Mouse (Mus musculus): ENCODE data around the gene Nup54. TPM values are rescaled to one million over a fixed set of nuclear protein-coding genes. Genes with fewer than 3 reads are reported as not detected.
A peak's percentile ranks its signal among the peaks of the same experiment; 100 is the strongest.

Nup54 gene
- polyA plus RNA-seq (2014; fragmentation: Nextera tagmentation; extraction: Ambion mirVana): 52.7 and 53.7 TPM in 2 replicates

- H3K9me3 ChIP-seq (ENCODE audit: control insufficient read depth, low read length): no peaks in the 10 kb centered on the region
- H3K27ac ChIP-seq (ENCODE audit: low read depth, low read length): peak within 1 kb of the TSS; percentile 77
- ATAC-seq (ENCODE audit: low read depth): peak; percentile 100
- no peaks in the 10 kb centered on the region for H3K27me3 ChIP-seq (ENCODE audit: control insufficient read depth, insufficient read depth, low read length)
- H3K36me3 ChIP-seq (ENCODE audit: control insufficient read depth, insufficient read depth, low read length): no peaks in the 10 kb centered on the region
- 1% methylated on average over 34 of the region's 34 CpGs for WGBS
- peak within 1 kb of the TSS; percentile 92 for H3K4me2 ChIP-seq (ENCODE audit: low read depth, low read length)
- H3K4me1 ChIP-seq (ENCODE audit: control insufficient read depth, insufficient read depth, low read length): peaks cover 6% of the 10 kb centered on the region
- peak within 1 kb of the TSS; percentile 91 for H3K4me3 ChIP-seq (ENCODE audit: low read depth, low read length)
- peak within 1 kb of the TSS; percentile 84 for H3K9ac ChIP-seq (replicated peaks; ENCODE audit: low read depth, low read length)
Measured at GRCm38 (mm10) chr5:92435025-92435584, at the start of gene Nup54. Nup54 (minus strand) TSS chr5:92435219.

GRCm38 (mm10) chr5:92472863-92473262 is 37.8 kb upstream of the Nup54 start:
- no peak overlapping the region for H3K9ac ChIP-seq (replicated peaks; ENCODE audit: low read depth, low read length)
- H3K27me3 ChIP-seq (ENCODE audit: control insufficient read depth, insufficient read depth, low read length): no peaks in the 10 kb centered on the region
- ATAC-seq (ENCODE audit: low read depth): no peak
- H3K4me3 ChIP-seq (ENCODE audit: low read depth, low read length): no peak overlapping the region
- H3K9me3 ChIP-seq (ENCODE audit: control insufficient read depth, low read length): no peaks in the 10 kb centered on the region
- H3K4me2 ChIP-seq (ENCODE audit: low read depth, low read length): no peak overlapping the region
- no peaks in the 10 kb centered on the region for H3K4me1 ChIP-seq (ENCODE audit: control insufficient read depth, insufficient read depth, low read length)
- H3K27ac ChIP-seq (ENCODE audit: low read depth, low read length): no peak overlapping the region
- 87% methylated on average over 5 of the region's 5 CpGs for WGBS
- no peaks in the 10 kb centered on the region for H3K36me3 ChIP-seq (ENCODE audit: control insufficient read depth, insufficient read depth, low read length)

- Histone ChIP-seq H3K27me3 (ENCODE audit: control insufficient read depth, insufficient read depth, low read length) (no peaks in the 10 kb centered on the region), H3K4me2 (ENCODE audit: low read depth, low read length) (no peak overlapping the region), H3K4me3 (ENCODE audit: low read depth, low read length) (no peak overlapping the region), H3K36me3 (ENCODE audit: control insufficient read depth, insufficient read depth, low read length) (no peaks in the 10 kb centered on the region), H3K4me1 (ENCODE audit: control insufficient read depth, insufficient read depth, low read length) (no peaks in the 10 kb centered on the region), H3K9me3 (ENCODE audit: control insufficient read depth, low read length) (no peaks in the 10 kb centered on the region), H3K27ac (ENCODE audit: low read depth, low read length) (no peak overlapping the region), H3K9ac (replicated peaks; ENCODE audit: low read depth, low read length) (no peak overlapping the region)
- 93% methylated on average over 4 of the region's 4 CpGs for WGBS
- ATAC-seq (ENCODE audit: low read depth): no peak
Measured at GRCm38 (mm10) chr5:92471531-92471930, 36.5 kb upstream of the Nup54 start.

- Histone ChIP-seq H3K4me1 (ENCODE audit: control insufficient read depth, insufficient read depth, low read length) (no peaks in the 10 kb centered on the region), H3K4me2 (ENCODE audit: low read depth, low read length) (no peak overlapping the region), H3K27me3 (ENCODE audit: control insufficient read depth, insufficient read depth, low read length) (no peaks in the 10 kb centered on the region), H3K9ac (replicated peaks; ENCODE audit: low read depth, low read length) (no peak overlapping the region), H3K9me3 (ENCODE audit: control insufficient read depth, low read length) (no peaks in the 10 kb centered on the region), H3K36me3 (ENCODE audit: control insufficient read depth, insufficient read depth, low read length) (no peaks in the 10 kb centered on the region), H3K4me3 (ENCODE audit: low read depth, low read length) (no peak overlapping the region), H3K27ac (ENCODE audit: low read depth, low read length) (no peak overlapping the region)
- 94% methylated on average over 18 of the region's 18 CpGs for WGBS
- ATAC-seq (ENCODE audit: low read depth): no peak
Measured at GRCm38 (mm10) chr5:92469201-92470130, 34.4 kb upstream of the Nup54 start.

GRCm38 (mm10) chr5:92468234-92468633 is 33.2 kb upstream of the Nup54 start:
- Histone ChIP-seq H3K36me3 (ENCODE audit: control insufficient read depth, insufficient read depth, low read length) (no peaks in the 10 kb centered on the region), H3K4me2 (ENCODE audit: low read depth, low read length) (no peak overlapping the region), H3K27ac (ENCODE audit: low read depth, low read length) (no peak overlapping the region), H3K4me1 (ENCODE audit: control insufficient read depth, insufficient read depth, low read length) (no peaks in the 10 kb centered on the region), H3K9me3 (ENCODE audit: control insufficient read depth, low read length) (no peaks in the 10 kb centered on the region), H3K9ac (replicated peaks; ENCODE audit: low read depth, low read length) (no peak overlapping the region), H3K4me3 (ENCODE audit: low read depth, low read length) (no peak overlapping the region), H3K27me3 (ENCODE audit: control insufficient read depth, insufficient read depth, low read length) (no peaks in the 10 kb centered on the region)
- WGBS: 91% methylated on average over 6 of the region's 6 CpGs
- ATAC-seq (ENCODE audit: low read depth): no peak

GRCm38 (mm10) chr5:92467102-92467766 is 32.2 kb upstream of the Nup54 start:
- Histone ChIP-seq H3K4me2 (ENCODE audit: low read depth, low read length) (no peak overlapping the region), H3K4me3 (ENCODE audit: low read depth, low read length) (no peak overlapping the region), H3K27ac (ENCODE audit: low read depth, low read length) (no peak overlapping the region), H3K9ac (replicated peaks; ENCODE audit: low read depth, low read length) (no peak overlapping the region), H3K27me3 (ENCODE audit: control insufficient read depth, insufficient read depth, low read length) (no peaks in the 10 kb centered on the region), H3K9me3 (ENCODE audit: control insufficient read depth, low read length) (no peaks in the 10 kb centered on the region), H3K4me1 (ENCODE audit: control insufficient read depth, insufficient read depth, low read length) (no peaks in the 10 kb centered on the region), H3K36me3 (ENCODE audit: control insufficient read depth, insufficient read depth, low read length) (no peaks in the 10 kb centered on the region)
- WGBS: 88% methylated on average over 8 of the region's 8 CpGs
- ATAC-seq (ENCODE audit: low read depth): no peak

GRCm38 (mm10) chr5:92465511-92465910 is 30.5 kb upstream of the Nup54 start:
- Histone ChIP-seq H3K36me3 (ENCODE audit: control insufficient read depth, insufficient read depth, low read length) (peaks cover under 1% of the 10 kb centered on the region; the same call in 1 of the 2 replicates), H3K27me3 (ENCODE audit: control insufficient read depth, insufficient read depth, low read length) (no peaks in the 10 kb centered on the region), H3K9ac (replicated peaks; ENCODE audit: low read depth, low read length) (no peak overlapping the region), H3K27ac (ENCODE audit: low read depth, low read length) (no peak overlapping the region), H3K4me3 (ENCODE audit: low read depth, low read length) (no peak overlapping the region), H3K9me3 (ENCODE audit: control insufficient read depth, low read length) (no peaks in the 10 kb centered on the region), H3K4me2 (ENCODE audit: low read depth, low read length) (no peak overlapping the region), H3K4me1 (ENCODE audit: control insufficient read depth, insufficient read depth, low read length) (no peaks in the 10 kb centered on the region)
- no peak for ATAC-seq (ENCODE audit: low read depth)
- 79% methylated on average over 5 of the region's 5 CpGs for WGBS

- Histone ChIP-seq H3K4me1 (ENCODE audit: control insufficient read depth, insufficient read depth, low read length) (no peaks in the 10 kb centered on the region), H3K9me3 (ENCODE audit: control insufficient read depth, low read length) (no peaks in the 10 kb centered on the region), H3K27ac (ENCODE audit: low read depth, low read length) (no peak overlapping the region), H3K36me3 (ENCODE audit: control insufficient read depth, insufficient read depth, low read length) (peaks cover 9% of the 10 kb centered on the region), H3K4me3 (ENCODE audit: low read depth, low read length) (no peak overlapping the region), H3K9ac (replicated peaks; ENCODE audit: low read depth, low read length) (no peak overlapping the region), H3K4me2 (ENCODE audit: low read depth, low read length) (no peak overlapping the region), H3K27me3 (ENCODE audit: control insufficient read depth, insufficient read depth, low read length) (no peaks in the 10 kb centered on the region)
- WGBS: 26% methylated on average over 5 of the region's 5 CpGs
- no peak for ATAC-seq (ENCODE audit: low read depth)
Measured at GRCm38 (mm10) chr5:92461321-92461720, 26.3 kb upstream of the Nup54 start.

- Histone ChIP-seq H3K36me3 (ENCODE audit: control insufficient read depth, insufficient read depth, low read length) (peaks cover 25% of the 10 kb centered on the region), H3K4me2 (ENCODE audit: low read depth, low read length) (no peak overlapping the region), H3K4me1 (ENCODE audit: control insufficient read depth, insufficient read depth, low read length) (no peaks in the 10 kb centered on the region), H3K27ac (ENCODE audit: low read depth, low read length) (no peak overlapping the region), H3K9me3 (ENCODE audit: control insufficient read depth, low read length) (no peaks in the 10 kb centered on the region), H3K4me3 (ENCODE audit: low read depth, low read length) (no peak overlapping the region), H3K9ac (replicated peaks; ENCODE audit: low read depth, low read length) (no peak overlapping the region), H3K27me3 (ENCODE audit: control insufficient read depth, insufficient read depth, low read length) (no peaks in the 10 kb centered on the region)
- no peak for ATAC-seq (ENCODE audit: low read depth)
- 53% methylated on average over 5 of the region's 5 CpGs for WGBS
Measured at GRCm38 (mm10) chr5:92458726-92459125, 23.7 kb upstream of the Nup54 start.

All from neural tube, embryonic 14.5 days (tissue).